Comparison of ENCODE assay signal across 7 mouse cellular contexts in the genomic region with DNA sequence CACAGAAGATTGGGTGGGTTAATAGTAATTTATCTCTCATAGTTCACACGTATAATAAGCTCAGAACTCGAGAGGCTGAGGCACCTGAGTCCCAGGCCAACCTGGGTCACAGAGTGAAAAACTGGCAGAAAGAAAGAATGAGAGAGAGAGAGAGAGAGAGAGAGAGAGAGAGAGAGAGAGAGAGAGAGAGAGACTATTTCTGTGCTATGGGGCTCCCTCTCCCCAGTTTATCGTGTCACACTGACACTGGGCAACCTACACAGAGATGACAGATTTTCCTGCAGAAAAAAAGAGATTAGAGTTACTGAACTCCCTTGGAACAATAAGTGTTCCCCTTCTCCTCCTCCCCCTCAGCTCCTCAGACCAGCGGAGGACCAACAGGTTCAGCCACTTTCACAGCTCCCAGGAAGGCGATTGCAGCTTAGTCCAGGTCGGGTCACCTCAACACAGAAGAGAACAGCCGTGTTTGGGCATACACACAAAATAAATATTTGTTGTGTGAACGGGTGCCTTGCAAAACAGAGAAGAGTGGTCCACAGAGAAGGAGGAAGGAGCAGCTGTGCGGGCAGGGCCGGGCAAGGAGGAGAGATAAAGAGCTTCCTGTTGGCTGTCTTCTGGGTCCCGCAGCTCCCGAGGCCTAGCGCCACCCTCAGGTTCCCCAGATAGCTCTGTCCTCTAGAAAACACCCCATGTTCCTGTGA. TPM values are rescaled to one million over a fixed set of nuclear protein-coding genes. Genes with fewer than 3 reads are reported as not detected.
DNase-seq lines count a peak whose midpoint lies in the region; ATAC-seq and TF ChIP-seq lines count a peak whose summit lies in the region.

No protein-coding gene starts in this region.

- H3K4me1 ChIP-seq in limb, embryonic 15.5 days, result 0 out of 2 replicates have a peak, but pooled peaks cover 5% of the 10 kb centered on the region
- peaks cover 4% of the 10 kb centered on the region; the same call in 1 of the 2 replicates for H3K4me1 ChIP-seq in midbrain, embryonic 15.5 days
- no peaks in the 10 kb centered on the region; the same call in 1 of the 2 replicates for H3K4me1 ChIP-seq in testis, adult 2 months (ENCODE audit: control insufficient read depth, insufficient read depth, low read length)

- peak; percentile 31 for DNase-seq in right cerebral cortex, adult 18-20 months
- DNase-seq in right cerebral cortex, postnatal 25 days, result no peak
- peak; percentile 24 for DNase-seq in c-Kit-positive CD71-positive TER-119-negative erythroid progenitor cells, embryonic 14.5 days (ENCODE audit: low read depth)
- peak; percentile 36 for DNase-seq in heart, postnatal 4 days

- H3K36me3 ChIP-seq in limb, embryonic 15.5 days, result no peaks in the 10 kb centered on the region
- H3K36me3 ChIP-seq in midbrain, embryonic 15.5 days (replicated peaks), result no peaks in the 10 kb centered on the region
- no peaks in the 10 kb centered on the region for H3K36me3 ChIP-seq in testis, adult 2 months (ENCODE audit: control insufficient read depth, insufficient read depth, low read length)

- WGBS in limb, embryonic 15.5 days, result 10% methylated on average over 13 of the region's 13 CpGs
- WGBS in midbrain, embryonic 15.5 days, result 10% methylated on average over 13 of the region's 13 CpGs

- H3K27me3 ChIP-seq in limb, embryonic 15.5 days, result no peaks in the 10 kb centered on the region
- no peaks in the 10 kb centered on the region for H3K27me3 ChIP-seq in midbrain, embryonic 15.5 days (replicated peaks)
- no peaks in the 10 kb centered on the region for H3K27me3 ChIP-seq in testis, adult 2 months (ENCODE audit: control insufficient read depth, insufficient read depth, low read length)

- no peak for TF ChIP-seq POLR2A in testis, adult 2 months (IDR thresholded peaks at IDR 0.05; ENCODE audit: control insufficient read depth, low read depth, low read length)

- TF ChIP-seq CTCF in testis, adult 2 months (IDR thresholded peaks at IDR 0.05; ENCODE audit: control insufficient read depth, insufficient read depth, insufficient replicate concordance, low read depth, low read length), result 0 out of 2 replicates have a peak, but pooled peaks have one; percentile 23

- peak overlapping the region; percentile 19; the same call in 1 of the 2 replicates for H3K4me2 ChIP-seq in limb, embryonic 15.5 days
- H3K4me2 ChIP-seq in midbrain, embryonic 15.5 days, result 0 out of 2 replicates have a peak overlapping the region, but pooled peaks have one; percentile 2

- no peak overlapping the region for H3K9ac ChIP-seq in limb, embryonic 15.5 days
- H3K9ac ChIP-seq in midbrain, embryonic 15.5 days, result no peak overlapping the region

- no peak for ATAC-seq in limb, embryonic 15.5 days (ENCODE audit: insufficient number of reproducible peaks, low FRiP score, low TSS enrichment, low read depth)
- ATAC-seq in midbrain, embryonic 15.5 days (replicated peaks), result 0 out of 2 replicates have a peak, but pooled peaks have one; percentile 11

- no peak overlapping the region for H3K27ac ChIP-seq in limb, embryonic 15.5 days
- no peak overlapping the region for H3K27ac ChIP-seq in midbrain, embryonic 15.5 days
- no peak overlapping the region for H3K27ac ChIP-seq in testis, adult 2 months (ENCODE audit: control insufficient read depth, insufficient read depth, low read depth, low read length)

- H3K4me3 ChIP-seq in limb, embryonic 15.5 days, result no peak overlapping the region
- no peak overlapping the region for H3K4me3 ChIP-seq in midbrain, embryonic 15.5 days
- H3K4me3 ChIP-seq in testis, adult 2 months (ENCODE audit: control insufficient read depth, low read depth, low read length), result no peak overlapping the region

- no peaks in the 10 kb centered on the region for H3K9me3 ChIP-seq in limb, embryonic 15.5 days
- H3K9me3 ChIP-seq in midbrain, embryonic 15.5 days, result no peaks in the 10 kb centered on the region

RNA-seq across cellular contexts. Expression of a gene that starts 33.5 kb away (rescaled TPM):
- total RNA-seq in heart, postnatal 4 days (2021), result not detected
- 1.2 and 1.3 TPM in 2 replicates for polyA plus RNA-seq in limb, embryonic 15.5 days (2015; fragmentation: Nextera tagmentation; extraction: Ambion mirVana)
- 0.36 and 0.56 TPM in 2 replicates for polyA plus RNA-seq in midbrain, embryonic 15.5 days (2015; fragmentation: Nextera tagmentation; extraction: Ambion mirVana)
- 2.8 TPM in 2 replicates for polyA plus RNA-seq in testis, adult 2 months (2012; rRNA removed)

RNA-seq across cellular contexts. Expression of a gene that starts 44.6 kb away (rescaled TPM):
- not detected for total RNA-seq in heart, postnatal 4 days (2021)
- 0.12 and 0.15 TPM in 2 replicates for polyA plus RNA-seq in limb, embryonic 15.5 days (2015; fragmentation: Nextera tagmentation; extraction: Ambion mirVana)
- 0.25 and 0.66 TPM in 2 replicates for polyA plus RNA-seq in midbrain, embryonic 15.5 days (2015; fragmentation: Nextera tagmentation; extraction: Ambion mirVana)
- 237 and 290 TPM in 2 replicates for polyA plus RNA-seq in testis, adult 2 months (2012; rRNA removed)

RNA-seq across cellular contexts. Expression of a gene that starts 55.0 kb away (rescaled TPM):
- total RNA-seq in heart, postnatal 4 days (2021), result 1 to 10 TPM; 8.9 to 9.5 TPM
- polyA plus RNA-seq in limb, embryonic 15.5 days (2015; fragmentation: Nextera tagmentation; extraction: Ambion mirVana), result 20.9 and 21.3 TPM in 2 replicates
- polyA plus RNA-seq in midbrain, embryonic 15.5 days (2015; fragmentation: Nextera tagmentation; extraction: Ambion mirVana), result 25.3 and 25.8 TPM in 2 replicates
- 1.9 and 2.2 TPM in 2 replicates for polyA plus RNA-seq in testis, adult 2 months (2012; rRNA removed)

Comparison
In these comparisons a context has a peak if more than half of its experiments do, and no peak if none do; other contexts are left out.
1. RNA of a gene that starts 44.6 kb away (polyA plus RNA-seq): 237 to 290 TPM in testis, adult 2 months; 0.25 to 0.66 TPM in midbrain, embryonic 15.5 days and 0.12 to 0.15 TPM in limb, embryonic 15.5 days; every median in the first group is over 100 times any median in the second.